Mouse (Mus musculus) liver, postnatal 0 days (tissue): Measurements from ENCODE around the gene Dennd6b. TPM values are rescaled to one million over a fixed set of nuclear protein-coding genes. Genes with fewer than 3 reads are reported as not detected.

Experiments
- ATAC-seq: fragments of 200-750 bp; cut with Nextera tagmentation; 2 replicates; pipeline ENCODE4 v1.8.0; 2017; ENCODE audit warnings: mild to moderate bottlenecking, moderate library complexity
- DNase-seq: peaks from one replicate; pipeline ENCODE4 v3.0.0-alpha.2; 2016
- H3K27ac ChIP-seq: fragments of 300-500 bp; sonication (generic); 2 replicates; pipeline ENCODE4 v1.5.1; 2014; ENCODE audit warnings: antibody characterized with exemption, moderate library complexity, mild to moderate bottlenecking, low read depth
- H3K27me3 ChIP-seq: fragments of 300-500 bp; sonication (generic); 2 replicates; pipeline ENCODE4 v1.6.1; 2014; ENCODE audit warnings: low read length, control low read depth, mixed read lengths; ENCODE audit not compliant: insufficient read depth
- H3K36me3 ChIP-seq: fragments of 300-500 bp; sonication (generic); replicated peaks from 2 replicates; pipeline ENCODE4 v1.6.1; 2014; ENCODE audit warnings: mild to moderate bottlenecking, control low read depth, low read length, moderate library complexity, mixed read lengths; ENCODE audit not compliant: insufficient read depth
- H3K4me1 ChIP-seq: fragments of 300-500 bp; sonication (generic); 2 replicates; pipeline ENCODE4 v1.6.1; 2014; ENCODE audit warnings: antibody characterized with exemption, mild to moderate bottlenecking, control low read depth; ENCODE audit not compliant: insufficient read depth
- H3K4me2 ChIP-seq: fragments of 300-500 bp; sonication (generic); 2 replicates; pipeline ENCODE4 v1.6.1; 2014; ENCODE audit warnings: low read depth, mild to moderate bottlenecking, low read length, moderate library complexity, mixed read lengths
- H3K4me3 ChIP-seq: fragments of 300-500 bp; sonication (generic); 2 replicates; pipeline ENCODE4 v1.5.1; 2014; ENCODE audit warnings: low read depth, low read length
- H3K9ac ChIP-seq: fragments of 300-500 bp; sonication (generic); replicated peaks from 2 replicates; pipeline ENCODE4 v1.6.1; 2014; ENCODE audit warnings: mild to moderate bottlenecking, moderate library complexity
- H3K9me3 ChIP-seq: fragments of 300-500 bp; sonication (generic); 2 replicates; pipeline ENCODE4 v1.6.1; 2016; ENCODE audit warnings: mild to moderate bottlenecking, control low read depth, low read length, mixed read lengths
- CTCF ChIP-seq: sonication (generic); IDR thresholded peaks from 2 replicates; pipeline ENCODE4 v1.5.1; 2016; ENCODE audit warnings: antibody characterized with exemption, low read depth
- EP300 ChIP-seq: IDR thresholded peaks from 2 replicates; pipeline ENCODE4 v1.6.1; 2016; ENCODE audit warnings: antibody characterized with exemption, low read depth, mild to moderate bottlenecking
- WGBS: fragments of 180-500 bp; shearing (Covaris S2); extraction: QIAGEN DNeasy Blood & Tissue Kit; methylation state at CpG from one replicate; pipeline ENCODE4 v1.1.7; 2014; ENCODE audit not compliant: insufficient replicate concordance; 5-methylcytosine and 5-hydroxymethylcytosine counted together
- polyA plus RNA-seq: library from polyadenylated mRNA; unstranded; fragments of >200 nt; fragmentation: Nextera tagmentation; extraction: Ambion mirVana; gene quantifications from 2 replicates; pipeline ENCODE4 v1.2.1, GENCODE M21; 2015

The Dennd6b gene
- polyA plus RNA-seq = 2.6 and 2.7 TPM in 2 replicates

DNA sequence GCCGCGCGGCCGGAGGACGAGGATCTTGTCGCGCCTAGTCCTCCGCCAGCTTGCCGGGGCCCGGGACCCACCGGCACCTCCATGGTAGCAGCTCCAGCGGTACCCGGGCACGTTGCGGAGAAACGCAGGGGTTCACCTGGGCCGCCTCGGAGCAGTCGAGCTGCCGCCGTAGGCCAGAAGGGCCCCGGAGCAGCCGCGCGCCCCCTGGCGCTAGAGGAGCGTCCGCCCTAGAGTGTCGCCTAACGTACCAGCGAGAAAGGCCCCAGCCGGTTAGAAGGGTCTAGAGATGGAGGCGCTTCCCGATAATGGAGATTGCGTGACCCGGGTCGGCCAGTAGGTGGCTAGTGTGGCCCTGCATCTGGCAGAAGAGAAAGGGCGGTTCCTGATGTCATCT lies at the start of gene Dennd6b:
Gene Dennd6b, minus strand, starts transcription at position 184 of the 394 bp plus-strand sequence.
- Histone ChIP-seq H3K4me3 (peak within 1 kb of the TSS; percentile 96), H3K27me3 (no peaks in the 10 kb centered on the region), H3K9ac (peak within 1 kb of the TSS; percentile 98), H3K9me3 (no peaks in the 10 kb centered on the region), H3K27ac (peak within 1 kb of the TSS; percentile 99), H3K36me3 (no peaks in the 10 kb centered on the region), H3K4me1 (peaks cover 18% of the 10 kb centered on the region), H3K4me2 (peak within 1 kb of the TSS; percentile 95)
- DNase-seq (peak; percentile 97), ATAC-seq (peak; percentile 98)
- 0% methylated on average over 33 of the region's 38 CpGs for WGBS
- TF ChIP-seq EP300 = peak; percentile 38; the same call in 1 of the 2 replicates
- peak; percentile 97 for TF ChIP-seq CTCF

DNA sequence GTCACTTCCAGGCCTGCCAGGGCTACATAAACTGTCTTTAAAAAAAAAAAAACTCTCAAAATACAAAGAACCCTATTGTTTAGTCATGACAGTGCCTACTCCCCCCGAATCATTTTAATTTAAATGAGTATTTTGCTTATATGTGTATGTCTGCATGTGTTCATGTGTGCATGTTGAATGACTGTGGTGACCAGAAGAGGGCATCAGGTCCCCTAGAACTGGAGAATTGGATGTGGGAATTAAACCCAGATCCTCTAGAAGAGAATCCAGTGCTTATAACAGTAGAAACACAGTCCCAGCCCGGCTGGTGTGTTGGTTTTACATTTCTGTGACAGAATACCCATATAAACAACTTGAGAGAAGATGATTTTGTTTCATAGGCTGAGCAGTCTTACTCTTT lies 44.7 kb upstream of the Dennd6b start:
- H3K9ac ChIP-seq = no peak overlapping the region
- ATAC-seq (no peak), DNase-seq (no peak)
- H3K4me3 ChIP-seq = no peak overlapping the region
- H3K36me3 ChIP-seq = peaks cover 14% of the 10 kb centered on the region
- WGBS = 76% methylated on average over 2 of the region's 2 CpGs
- no peak overlapping the region for H3K27ac ChIP-seq
- H3K27me3 ChIP-seq = no peaks in the 10 kb centered on the region
- 0 out of 2 replicates have a peak, but pooled peaks cover 5% of the 10 kb centered on the region for H3K4me1 ChIP-seq
- no peaks in the 10 kb centered on the region for H3K9me3 ChIP-seq
- no peak overlapping the region for H3K4me2 ChIP-seq
- TF ChIP-seq CTCF (peak; percentile 46), EP300 (no peak)

- Histone ChIP-seq H3K27ac (no peak overlapping the region; the same call in none of the 2 replicates), H3K4me3 (no peak overlapping the region), H3K36me3 (peaks cover 14% of the 10 kb centered on the region), H3K9ac (no peak overlapping the region), H3K4me1 (0 out of 2 replicates have a peak, but pooled peaks cover 5% of the 10 kb centered on the region), H3K4me2 (peak overlapping the region; percentile 4; the same call in 1 of the 2 replicates), H3K9me3 (no peaks in the 10 kb centered on the region), H3K27me3 (no peaks in the 10 kb centered on the region)
- no peak for DNase-seq
- TF ChIP-seq EP300 (no peak), CTCF (no peak)
- WGBS = 26% methylated on average over 3 of the region's 3 CpGs
- ATAC-seq = no peak
Observed at GRCm38 (mm10) chr15:89239751-89240392, 43.6 kb upstream of the Dennd6b start.

GRCm38 (mm10) chr15:89234052-89234451 lies 37.8 kb upstream of the Dennd6b start:
- 84% methylated on average over 4 of the region's 4 CpGs for whole genome bisulfite sequencing
- Histone ChIP-seq H3K4me2 (no peak overlapping the region), H3K4me3 (no peak overlapping the region), H3K36me3 (no peaks in the 10 kb centered on the region), H3K9me3 (no peaks in the 10 kb centered on the region), H3K27ac (no peak overlapping the region), H3K9ac (no peak overlapping the region), H3K4me1 (no peaks in the 10 kb centered on the region), H3K27me3 (no peaks in the 10 kb centered on the region)
- ATAC-seq (no peak), DNase-seq (no peak)
- no peak for TF ChIP-seq EP300
- TF ChIP-seq CTCF = no peak

- Histone ChIP-seq H3K27ac (no peak overlapping the region), H3K36me3 (no peaks in the 10 kb centered on the region), H3K4me3 (no peak overlapping the region), H3K4me2 (no peak overlapping the region), H3K4me1 (no peaks in the 10 kb centered on the region), H3K27me3 (no peaks in the 10 kb centered on the region), H3K9me3 (no peaks in the 10 kb centered on the region), H3K9ac (no peak overlapping the region)
- TF ChIP-seq CTCF (peak; percentile 32), EP300 (no peak)
- no peak for ATAC-seq
- DNase-seq = no peak
- WGBS = 53% methylated on average over 2 of the region's 2 CpGs
Observed at GRCm38 (mm10) chr15:89233586-89233985, 37.3 kb upstream of the Dennd6b start.

DNA sequence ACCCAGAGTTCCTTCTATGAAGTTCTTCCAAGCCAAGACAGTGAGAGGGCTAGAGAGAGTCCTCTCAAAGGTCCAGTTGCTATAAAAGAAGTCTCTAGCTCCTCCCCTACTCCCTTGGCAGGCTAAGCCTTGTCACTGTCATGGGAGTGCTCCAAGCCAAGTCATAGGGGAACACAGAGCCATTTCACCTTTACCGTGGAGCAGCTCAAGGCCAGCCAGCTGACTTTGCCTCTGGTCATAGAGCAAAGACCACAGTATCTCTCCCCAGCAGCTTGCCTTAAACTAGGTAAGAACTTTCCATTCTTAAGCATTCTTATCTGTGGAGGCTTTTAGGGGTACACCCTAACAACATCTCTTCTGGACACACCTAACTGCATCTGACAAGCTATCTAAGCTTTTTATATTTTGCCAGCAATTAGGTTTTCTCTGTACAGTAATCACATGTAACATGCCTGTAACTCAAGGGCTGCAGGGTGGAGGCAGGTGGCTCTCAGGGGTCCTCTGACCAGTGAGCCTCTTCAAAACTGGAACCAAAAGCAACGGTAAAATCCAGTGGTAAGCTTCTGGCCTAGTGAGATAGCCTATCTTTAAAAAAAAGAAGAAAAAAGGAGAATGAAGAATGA lies 19.4 kb upstream of the Dennd6b start:
- peaks cover 29% of the 10 kb centered on the region for H3K4me1 ChIP-seq
- peak overlapping the region; percentile 55 for H3K4me2 ChIP-seq
- peak; percentile 95 for TF ChIP-seq EP300
- TF ChIP-seq CTCF = no peak
- peak overlapping the region; percentile 76 for H3K27ac ChIP-seq
- 0 out of 2 replicates have a peak overlapping the region, but pooled peaks have one; percentile 7 for H3K4me3 ChIP-seq
- H3K27me3 ChIP-seq = no peaks in the 10 kb centered on the region
- 45% methylated on average over 2 of the region's 2 CpGs for WGBS
- DNase-seq (peak; percentile 24), ATAC-seq (peak; percentile 58)
- peaks cover 5% of the 10 kb centered on the region; the same call in 1 of the 2 replicates for H3K36me3 ChIP-seq
- peak overlapping the region; percentile 0; the same call in 1 of the 2 replicates for H3K9ac ChIP-seq
- H3K9me3 ChIP-seq = 0 out of 2 replicates have a peak, but pooled peaks cover 2% of the 10 kb centered on the region
